Mouse (Mus musculus) liver, embryonic 14.5 days (tissue): ENCODE measurements around the gene Man2a1.

Source experiments
- CTCF ChIP-seq: IDR thresholded peaks from 2 replicates; pipeline ENCODE4 v1.5.1; 2016; ENCODE audit warnings: antibody characterized with exemption, low read depth, control low read depth
- EP300 ChIP-seq: IDR thresholded peaks from 2 replicates; pipeline ENCODE4 v1.6.1; 2016; ENCODE audit warnings: antibody characterized with exemption, low read depth

DNA sequence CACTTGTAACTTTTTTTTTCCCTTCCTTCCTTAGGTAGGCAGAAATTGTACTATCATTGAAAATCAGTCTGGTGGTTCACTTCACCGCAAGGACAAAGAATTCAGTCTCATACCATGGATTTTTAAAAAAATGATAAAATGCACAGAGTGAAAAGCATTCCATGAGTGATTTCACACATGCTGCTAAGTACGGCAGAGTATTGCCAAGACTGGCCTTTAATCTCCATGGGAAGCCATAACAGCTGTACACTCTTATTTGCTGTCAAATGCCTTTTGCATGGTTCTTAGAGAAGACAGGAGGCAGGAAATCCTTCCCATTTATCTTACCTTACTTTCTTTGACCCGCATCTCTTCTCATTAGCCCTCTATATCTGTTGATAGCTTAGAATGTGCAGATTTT, 45.6 kb upstream of the Man2a1 start:
- no peak for TF ChIP-seq CTCF
- TF ChIP-seq EP300 = no peak
